Mouse (Mus musculus): ENCODE measurements at regions not wholly inside any gene's neighbourhood (a gene's known extent, or its start where the extent isn't known, plus 50 kb on each side); places are given as distances from the start of the nearest gene placed in this dataset.

DNA sequence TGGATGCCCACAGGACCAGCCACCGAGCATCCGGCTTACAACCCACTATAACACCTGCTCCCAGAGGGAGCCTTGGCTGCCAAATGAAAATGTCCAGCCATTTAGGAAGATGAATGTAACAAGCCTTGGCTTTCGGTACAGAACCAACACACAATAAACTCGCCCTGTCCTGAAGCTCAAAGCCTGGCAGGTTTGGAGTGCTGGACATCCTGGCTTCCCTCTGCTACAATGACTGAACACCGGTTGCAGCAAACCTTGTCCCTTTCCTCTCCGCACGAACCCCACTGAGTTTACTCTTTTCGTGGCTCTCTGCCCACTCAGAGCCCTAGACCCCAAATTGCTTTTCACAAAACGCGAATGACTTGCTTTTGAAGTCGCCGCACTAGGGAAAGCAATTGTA is 441.9 kb downstream of the Glrx3 start:
- DNase-seq (ENCODE audit: low spot score in 2 of 2) = no peak

DNA sequence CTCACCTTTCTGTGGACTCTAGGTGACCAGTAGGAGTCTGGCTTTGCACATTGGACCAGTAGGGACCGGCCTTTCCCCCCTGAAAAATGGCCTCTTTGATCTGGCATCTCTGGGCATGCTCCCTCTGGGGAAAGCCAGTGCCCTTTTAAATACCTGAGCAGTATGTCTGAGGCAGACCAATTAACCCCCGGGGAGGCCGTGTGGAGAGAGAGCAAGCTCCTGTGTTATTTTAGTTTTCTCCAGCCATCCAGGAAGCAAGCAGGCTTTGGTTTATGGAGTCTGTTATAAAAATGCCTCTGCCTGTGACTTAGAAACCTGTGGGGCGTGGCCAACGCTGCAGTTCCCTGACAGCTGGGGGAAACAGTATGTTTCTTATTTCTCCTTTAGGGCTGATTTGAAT is 445.5 kb downstream of the Glrx3 start:
- DNase-seq (ENCODE audit: low spot score in 2 of 2) = no peak

DNA sequence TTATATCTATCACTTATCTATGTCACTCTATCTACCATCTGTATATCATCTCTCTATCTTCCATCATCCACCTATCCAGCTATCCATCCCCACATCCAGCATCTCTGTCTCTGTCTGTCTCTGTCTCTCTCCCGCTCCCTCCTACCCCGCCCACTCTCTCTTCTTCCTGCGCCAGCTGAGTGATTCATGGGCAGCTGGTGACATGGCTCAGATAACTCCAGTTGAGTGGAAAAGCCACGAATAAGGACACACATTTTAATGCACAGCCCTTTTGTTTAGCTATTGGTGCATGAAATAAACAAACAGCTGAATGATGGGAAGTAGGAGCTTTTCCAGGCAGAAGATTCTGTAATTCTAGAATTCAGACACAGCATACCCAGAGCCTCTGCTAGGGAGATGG is 446.3 kb downstream of the Glrx3 start:
- DNase-seq (ENCODE audit: low spot score in 2 of 2) = no peak

DNA sequence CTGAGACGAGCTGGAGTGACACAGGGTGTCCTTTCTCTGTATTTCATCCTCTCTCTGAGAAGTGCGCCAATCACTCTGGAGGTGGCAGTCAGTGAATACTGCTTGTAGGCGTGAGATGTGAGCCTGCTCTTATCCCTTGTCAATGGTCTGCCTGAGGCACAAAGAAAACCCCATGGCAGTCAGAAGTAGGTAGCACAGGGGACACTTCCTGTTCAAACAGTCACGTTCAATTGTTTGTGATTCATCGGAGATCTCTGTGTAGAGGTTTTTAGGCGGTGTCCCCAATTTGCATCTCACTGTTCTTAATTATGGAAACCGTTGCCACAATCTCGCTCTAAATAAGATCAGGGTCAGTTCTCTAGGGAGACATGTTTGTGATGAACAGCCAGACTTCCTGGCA is 447.7 kb downstream of the Glrx3 start:
- no peak for DNase-seq (ENCODE audit: low spot score in 2 of 2)

DNA sequence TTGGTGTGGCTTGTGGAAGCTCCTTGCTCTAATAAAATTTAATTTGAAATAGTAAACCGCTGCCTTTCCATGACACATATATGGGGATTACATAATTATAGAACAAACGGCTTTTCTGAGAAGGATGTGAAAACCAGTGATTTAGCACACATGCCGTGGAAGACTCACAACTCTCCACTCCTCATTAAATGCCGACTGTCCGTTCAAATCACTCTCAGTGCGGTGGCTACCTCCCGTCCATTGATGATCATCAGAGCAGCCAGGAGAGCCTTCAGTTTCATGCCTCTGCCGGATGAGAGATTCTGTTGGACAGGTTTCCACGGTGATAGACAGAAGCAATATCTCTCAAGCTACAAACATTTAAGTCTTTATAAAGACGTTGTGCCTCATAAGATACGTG is 451.3 kb downstream of the Glrx3 start:
- DNase-seq (ENCODE audit: low spot score in 2 of 2) = no peak

DNA sequence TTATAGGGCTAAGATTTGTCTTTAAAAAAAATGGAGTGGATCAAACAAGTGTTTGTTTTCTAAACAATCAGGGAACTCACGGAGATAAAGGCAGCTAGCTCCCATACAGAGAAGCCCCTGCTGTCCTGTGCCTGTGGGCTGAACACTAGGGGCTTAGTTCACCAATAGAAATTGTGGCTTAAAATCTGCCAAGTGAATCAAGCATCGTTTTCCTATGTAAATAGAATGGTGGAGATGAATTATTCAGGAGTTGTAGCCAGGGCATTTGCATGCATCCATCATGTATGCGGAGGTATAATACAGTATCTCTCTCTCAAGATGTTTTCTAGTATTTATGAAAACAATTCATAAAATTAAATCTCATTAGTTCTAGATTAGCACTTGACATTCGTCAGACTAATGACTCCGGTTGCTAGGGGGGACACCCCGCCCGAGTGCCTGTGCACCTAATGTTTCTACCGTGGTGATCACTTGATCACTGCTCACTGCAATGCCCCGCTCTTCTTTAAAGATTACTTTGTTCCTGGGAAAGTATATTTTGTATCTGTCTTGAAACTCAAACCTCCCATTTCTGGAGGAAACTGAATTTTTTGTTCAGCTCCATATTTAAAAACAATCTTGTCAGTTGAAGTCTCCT is 469.1 kb downstream of the Glrx3 start:
- DNase-seq (ENCODE audit: low spot score in 2 of 2) = no peak

DNA sequence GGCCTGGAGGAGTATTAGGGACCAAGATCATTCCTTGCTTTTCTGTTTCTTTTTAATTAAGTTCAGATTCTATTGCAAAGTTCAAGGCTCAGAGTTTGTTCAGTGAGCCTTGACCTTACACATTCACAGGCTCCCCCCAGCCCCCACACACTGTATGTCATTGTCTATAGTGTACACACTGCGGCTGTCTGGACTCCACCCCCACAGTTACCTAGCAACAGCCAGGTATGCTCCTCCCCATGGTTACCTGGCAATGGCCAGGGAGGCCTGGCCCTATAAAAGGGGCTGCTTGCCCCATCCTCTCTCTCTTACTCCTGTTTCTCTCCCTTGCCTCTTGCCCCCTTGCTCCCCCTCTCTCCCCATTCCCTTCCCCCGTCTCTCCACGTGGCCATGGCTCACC is 472.0 kb downstream of the Glrx3 start:
- DNase-seq (ENCODE audit: low spot score in 2 of 2) = no peak

DNA sequence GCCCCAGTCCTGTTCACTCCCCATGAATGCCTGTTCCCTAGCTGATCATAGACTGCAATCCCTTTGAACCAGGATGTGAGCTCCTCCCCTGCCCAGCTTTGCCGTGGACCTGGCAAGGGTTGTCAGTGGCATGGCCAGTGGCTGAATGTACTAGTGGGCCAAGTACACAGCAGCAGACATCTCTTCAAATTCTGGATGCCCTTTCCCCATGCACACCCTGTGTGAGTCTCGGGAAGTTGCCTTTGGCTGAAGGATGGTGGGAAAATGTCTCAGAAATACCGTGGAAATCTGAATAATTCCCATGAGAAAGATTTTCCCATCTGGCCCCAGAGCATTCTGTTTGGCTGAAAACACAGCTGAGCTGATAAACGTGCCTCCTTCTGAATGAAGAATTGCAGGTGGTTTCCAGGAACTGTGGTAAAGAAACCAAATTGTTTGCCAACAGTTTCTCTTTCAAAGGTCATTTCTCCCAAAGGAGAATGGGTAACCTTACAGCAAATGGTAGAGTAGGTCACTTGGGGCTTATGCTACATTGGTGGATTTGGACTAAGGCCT is 476.2 kb downstream of the Glrx3 start:
- no peak for DNase-seq (ENCODE audit: low spot score in 2 of 2)

DNA sequence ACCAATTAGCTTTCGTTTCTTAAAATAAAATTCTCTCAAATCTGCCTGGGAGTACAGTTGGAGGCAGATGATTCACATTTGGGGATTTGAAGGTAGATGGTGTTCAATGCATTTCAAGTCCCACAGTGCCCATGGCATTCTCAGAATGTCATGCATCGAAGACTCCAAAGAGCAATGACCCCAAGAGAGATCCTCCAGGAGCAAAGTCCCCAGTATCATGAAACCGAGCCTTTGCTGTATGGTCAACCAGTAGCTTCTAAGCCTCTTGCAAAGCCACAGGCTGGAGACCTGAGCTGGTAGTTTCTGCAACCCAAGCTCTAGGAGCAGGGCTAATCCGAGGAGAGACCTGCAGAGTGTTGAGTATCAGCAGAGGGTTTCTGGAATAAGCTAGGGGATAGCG is 477.1 kb downstream of the Glrx3 start:
- no peak for DNase-seq (ENCODE audit: low spot score in 2 of 2)

DNA sequence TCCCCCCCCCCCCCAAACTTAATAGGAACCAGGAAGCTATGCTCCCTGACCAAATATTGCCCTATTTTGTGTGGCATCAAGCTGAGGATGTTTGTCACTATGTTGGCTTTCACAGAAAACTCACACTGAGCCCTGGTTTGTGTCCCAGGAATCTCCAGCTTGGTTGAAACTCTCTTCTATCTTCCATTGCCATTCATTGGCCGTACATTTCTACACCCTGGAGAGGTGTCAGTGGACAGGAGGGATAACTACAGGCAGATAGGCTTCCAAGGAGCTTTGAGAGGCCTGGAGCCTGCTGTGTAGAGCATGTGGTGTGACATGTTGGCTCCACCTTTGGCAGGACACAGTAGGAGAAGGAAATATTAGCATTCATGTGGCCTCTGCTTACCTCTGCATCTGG is 478.9 kb downstream of the Glrx3 start:
- DNase-seq (ENCODE audit: low spot score in 2 of 2) = no peak

DNA sequence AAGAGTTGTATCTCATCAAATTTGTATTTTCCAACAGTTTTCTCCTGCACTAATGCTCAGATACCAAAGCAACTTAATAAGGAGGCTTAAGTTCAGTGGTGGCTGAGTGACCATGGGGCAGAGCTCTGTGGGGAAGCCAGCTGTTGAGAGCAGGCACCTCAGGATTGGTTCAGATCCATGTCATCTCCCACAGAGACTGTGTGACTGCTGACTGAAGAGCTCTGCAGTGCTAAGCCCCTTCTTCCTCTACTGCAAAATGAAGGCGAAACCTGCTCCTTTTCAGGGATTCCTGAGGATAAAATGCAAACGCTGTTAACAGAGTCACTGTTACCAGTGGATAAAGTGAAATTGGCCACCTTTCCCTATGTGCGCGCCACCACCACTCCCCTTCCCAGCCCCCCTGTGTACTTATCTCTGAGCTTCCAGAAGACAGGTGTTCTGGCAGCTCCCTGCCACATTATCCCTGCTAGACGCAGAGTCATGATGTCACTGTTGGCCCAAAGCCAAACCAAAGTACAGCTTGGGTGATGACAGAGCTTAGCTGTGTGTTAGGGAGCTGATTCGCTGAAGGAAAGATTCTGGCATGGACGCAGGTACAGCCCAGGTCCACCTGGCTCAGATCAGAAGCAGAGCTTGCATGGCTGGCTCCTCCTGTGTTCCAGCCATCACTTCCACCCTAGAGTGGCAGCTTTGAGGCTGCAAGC is 472.9 kb downstream of the Tcerg1l start:
- peak; percentile 24 to 33 for DNase-seq (ENCODE audit: low spot score in 2 of 2)

DNA sequence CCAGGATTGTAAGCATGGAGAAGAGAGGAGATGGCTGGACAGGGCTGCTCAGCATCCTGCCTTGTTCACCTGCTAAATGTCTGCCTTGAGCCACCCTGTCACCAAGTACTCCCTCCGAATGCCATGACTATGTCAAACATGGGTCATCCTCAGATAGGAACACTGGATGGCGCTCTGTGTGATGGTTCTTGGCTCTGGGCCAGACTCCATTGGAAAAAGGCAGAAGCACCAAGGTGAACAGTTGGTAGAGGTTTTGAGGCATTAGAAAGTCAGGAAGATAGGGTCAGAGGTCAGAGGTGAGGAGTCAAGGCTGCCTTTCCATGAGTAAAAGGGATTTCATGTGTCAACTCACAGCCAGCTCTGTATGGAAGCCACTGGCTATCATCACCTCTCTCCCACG is 471.9 kb downstream of the Tcerg1l start:
- no peak for DNase-seq (ENCODE audit: low spot score in 2 of 2)

DNA sequence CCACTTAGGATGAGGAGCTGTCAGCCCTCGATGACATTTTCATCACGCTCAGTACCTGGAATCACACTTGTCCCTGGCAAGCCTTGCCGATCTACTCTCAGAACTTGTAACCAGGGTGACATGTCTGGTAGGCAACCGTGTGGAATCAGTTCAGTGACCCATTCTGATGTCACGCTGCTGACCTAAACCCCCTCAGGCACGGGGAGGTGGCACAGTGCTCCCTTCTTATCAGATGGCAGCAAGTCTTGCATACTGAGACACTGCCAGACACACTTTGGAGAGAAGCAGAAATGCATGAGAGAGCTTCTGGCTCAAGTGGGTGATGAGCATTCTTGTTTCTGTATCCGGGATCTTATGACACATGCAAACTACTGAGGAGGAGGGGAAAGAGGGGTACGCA is 470.2 kb downstream of the Tcerg1l start:
- no peak for DNase-seq (ENCODE audit: low spot score in 2 of 2)

DNA sequence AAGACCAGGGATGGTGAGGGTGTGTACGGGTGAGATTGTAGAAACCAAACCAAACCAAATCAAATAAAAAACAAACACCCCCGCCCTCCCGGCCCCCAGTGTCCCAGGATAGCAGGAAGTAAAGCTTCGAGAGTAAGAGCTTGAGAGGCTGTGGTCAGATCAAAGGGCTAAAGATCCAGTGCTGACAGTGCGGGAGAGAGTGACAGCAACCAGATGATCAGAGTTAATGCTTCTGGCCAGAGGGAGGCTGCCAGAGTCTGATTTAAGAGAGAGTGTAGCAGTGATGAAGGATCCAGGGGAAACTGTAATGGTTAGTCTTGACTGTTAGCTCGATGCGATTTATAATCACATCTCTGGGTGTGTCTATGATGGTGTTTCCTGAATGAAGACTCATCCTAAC is 467.3 kb downstream of the Tcerg1l start:
- DNase-seq (ENCODE audit: low spot score in 2 of 2) = no peak

DNA sequence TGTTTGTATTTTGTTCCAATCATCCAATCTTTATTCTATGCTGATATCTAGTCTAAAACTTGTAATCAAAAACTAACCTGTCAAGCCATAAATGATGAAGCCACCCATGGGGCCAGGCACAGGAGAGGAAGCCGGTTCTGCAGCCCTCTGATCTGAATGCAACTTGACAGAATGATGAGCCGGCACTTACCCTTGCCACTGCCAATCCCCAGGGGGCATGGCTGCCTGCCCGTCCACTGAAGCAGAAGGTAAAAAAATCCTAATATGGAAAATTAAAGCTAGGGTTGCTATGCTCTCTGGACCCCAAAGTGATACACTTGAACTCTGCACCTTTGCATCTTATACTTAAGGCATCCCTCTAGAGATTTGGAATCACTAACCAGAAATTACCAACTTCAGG is 461.6 kb downstream of the Tcerg1l start:
- no peak for DNase-seq (ENCODE audit: low spot score in 2 of 2)

DNA sequence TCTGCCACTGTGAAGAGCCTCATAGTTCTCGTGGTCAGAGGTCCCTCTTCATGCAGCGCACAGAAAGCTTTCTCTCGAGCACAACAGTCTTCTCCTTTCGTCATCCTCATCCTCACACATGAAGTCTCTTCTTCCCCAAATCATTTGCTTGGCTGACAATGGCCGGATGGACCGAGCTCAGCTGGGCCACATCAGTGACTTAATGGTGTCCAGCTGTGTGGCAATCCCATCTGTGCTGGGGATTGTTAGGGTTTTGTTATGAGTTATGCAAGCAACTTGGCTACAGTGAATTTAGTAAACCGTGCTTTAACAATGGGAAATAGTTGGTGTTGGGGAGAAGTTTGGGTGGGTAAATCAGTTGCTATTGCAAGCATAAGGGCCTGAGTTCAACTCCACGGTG is 458.4 kb downstream of the Tcerg1l start:
- no peak for DNase-seq (ENCODE audit: low spot score in 2 of 2)

DNA sequence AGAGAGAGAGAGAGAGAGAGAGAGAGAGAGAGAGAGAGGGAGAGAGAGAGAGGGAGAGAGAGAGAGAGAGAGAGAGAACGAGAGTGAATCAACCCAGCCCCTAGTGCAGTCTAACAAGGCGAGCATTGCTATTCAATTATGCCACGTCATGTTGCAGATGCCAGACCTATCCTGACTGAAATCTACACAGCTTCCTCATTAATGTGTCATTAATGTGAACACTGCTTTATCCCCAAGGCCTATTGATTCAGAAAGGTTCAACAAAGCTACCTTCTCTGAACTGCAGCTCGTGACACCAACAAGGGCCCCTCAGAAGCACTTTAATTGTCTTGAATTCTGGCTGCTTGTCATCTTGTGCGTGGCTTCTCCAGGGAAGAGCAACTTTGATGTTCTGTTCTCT is 457.4 kb downstream of the Tcerg1l start:
- DNase-seq (ENCODE audit: low spot score in 2 of 2) = no peak

DNA sequence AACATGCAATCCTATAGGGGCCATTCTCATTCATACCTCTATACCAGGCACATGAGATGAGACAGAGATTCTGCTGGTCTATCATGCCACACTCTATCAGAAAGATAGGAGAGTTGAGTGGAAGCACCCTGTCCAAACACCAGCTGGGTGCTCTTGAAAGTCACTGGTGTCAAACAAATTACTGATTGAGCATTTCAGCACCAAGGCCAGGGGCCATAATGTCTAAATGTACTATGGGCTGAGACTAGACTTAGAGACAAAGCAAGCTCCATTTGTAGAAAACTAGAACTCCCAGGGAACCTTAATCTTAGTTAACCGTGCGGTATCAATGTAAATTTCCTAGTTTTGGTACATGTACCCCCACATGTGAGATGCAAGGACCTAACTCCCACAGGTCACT is 452.5 kb downstream of the Tcerg1l start:
- DNase-seq (ENCODE audit: low spot score in 2 of 2) = no peak

DNA sequence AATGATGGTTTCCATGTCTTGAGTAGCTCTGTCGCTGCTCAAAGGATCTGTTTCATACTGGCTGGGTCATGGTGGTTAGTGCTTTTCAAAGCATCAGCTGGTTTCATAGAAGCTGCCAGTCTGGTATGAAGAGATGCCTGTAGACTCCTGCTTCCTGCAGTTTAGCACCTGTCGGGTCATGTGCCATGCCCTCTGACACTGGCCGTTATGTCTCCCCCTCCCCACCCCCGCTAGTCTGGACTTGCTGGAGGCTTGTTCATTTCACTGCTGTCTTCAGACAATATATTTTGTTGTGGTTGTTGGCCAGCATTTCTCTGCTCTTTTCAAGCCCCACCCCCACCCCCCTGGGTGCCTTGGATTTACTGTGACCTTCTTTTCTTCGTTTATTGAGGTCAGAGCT is 450.1 kb downstream of the Tcerg1l start:
- no peak for DNase-seq (ENCODE audit: low spot score in 2 of 2)

DNA sequence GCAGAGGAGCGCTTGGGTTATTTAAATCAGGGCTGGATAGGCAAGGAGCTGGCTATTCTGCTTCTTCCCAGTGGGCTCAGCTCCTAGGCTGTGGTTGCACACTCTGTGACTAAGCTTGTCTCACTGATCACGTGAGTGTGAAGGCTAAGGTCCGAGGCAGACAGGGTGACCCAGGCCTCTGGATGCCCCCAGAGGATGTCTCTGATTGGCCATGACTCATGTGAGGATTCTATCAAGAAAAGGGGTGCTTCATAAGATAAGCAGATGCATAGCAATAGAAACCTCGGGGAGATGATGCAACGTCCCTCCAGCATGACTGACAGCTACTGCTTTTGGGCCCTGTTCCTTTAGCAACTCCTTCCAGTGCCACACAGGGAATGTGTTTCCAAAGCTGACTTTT is 440.2 kb downstream of the Tcerg1l start:
- DNase-seq (ENCODE audit: low spot score in 2 of 2) = no peak

DNA sequence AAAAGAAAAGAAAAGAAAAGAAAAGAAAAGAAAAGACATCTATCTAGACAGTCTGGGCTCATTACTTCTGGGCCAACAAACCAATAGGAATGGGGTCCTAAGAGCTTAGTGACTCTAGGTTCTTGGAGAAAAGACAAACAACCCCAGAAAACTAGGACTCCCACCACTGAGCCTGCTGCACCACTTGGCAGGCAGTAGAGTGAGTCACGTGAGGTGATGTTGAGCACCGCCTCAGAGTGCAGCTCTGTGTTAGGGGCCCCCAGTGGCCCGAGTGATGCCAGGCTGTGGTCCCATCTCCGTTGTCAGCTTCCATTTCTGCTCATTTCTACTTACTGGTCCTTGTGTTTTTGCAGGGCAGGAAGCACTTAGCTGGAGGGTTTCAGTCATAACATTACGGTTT is 439.7 kb downstream of the Tcerg1l start:
- DNase-seq (ENCODE audit: low spot score in 2 of 2) = no peak

DNA sequence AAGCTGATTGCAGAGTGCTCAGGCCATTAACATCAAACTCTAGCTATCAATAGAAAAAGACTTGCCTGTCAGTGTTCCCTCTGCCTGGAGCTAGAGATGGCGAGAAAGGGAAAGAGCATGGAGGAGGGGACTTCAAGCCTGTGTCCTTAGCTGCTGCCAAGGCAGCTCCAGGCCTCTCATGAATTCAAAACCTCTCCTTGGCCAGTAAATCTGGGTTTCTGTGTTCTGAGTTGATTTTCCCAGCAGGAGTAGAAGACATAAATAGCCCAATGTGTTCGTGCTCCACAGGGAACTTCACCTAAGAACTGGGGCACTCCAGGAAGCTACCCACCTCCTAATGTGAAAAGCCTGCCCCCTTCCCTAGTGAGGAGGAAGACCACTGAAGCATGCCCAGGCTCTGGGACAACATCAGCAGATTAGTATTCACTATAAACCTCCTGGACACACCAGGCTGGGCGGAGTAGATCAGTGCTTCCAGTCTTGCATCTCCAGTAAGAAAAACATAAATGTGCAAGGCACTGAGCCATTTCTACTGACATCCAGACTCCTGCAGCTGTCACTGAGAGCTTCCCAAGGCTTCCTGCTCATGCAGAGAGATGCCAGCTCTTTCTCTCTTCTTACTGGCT is 433.9 kb downstream of the Tcerg1l start:
- DNase-seq (ENCODE audit: low spot score in 2 of 2) = peak; percentile 13 to 22

DNA sequence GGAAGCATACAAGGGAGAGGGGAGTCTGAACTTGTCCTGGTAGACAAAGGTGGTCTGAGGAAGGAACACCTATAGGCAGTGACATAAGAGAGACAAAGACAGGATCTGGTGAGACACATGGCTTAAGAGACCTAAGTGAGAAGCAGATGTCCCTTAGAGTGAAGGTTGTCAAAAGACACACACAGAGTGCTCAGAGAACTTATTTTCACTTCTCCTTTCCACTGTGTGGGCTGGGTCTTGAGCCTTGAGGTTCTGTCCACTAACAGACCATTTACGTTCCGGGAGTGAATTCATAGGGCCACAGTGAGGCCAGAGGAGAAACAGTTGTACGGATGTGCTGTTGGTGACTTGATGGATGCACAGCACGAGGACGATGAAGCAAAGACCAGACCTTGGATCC is 422.8 kb downstream of the Tcerg1l start:
- no peak for DNase-seq (ENCODE audit: low spot score in 2 of 2)

Measured in frontal cortex, postnatal 14 days (tissue).